Mouse (Mus musculus) ovary, adult 2 months (tissue): ENCODE results near the gene Fam120a. TPM values are rescaled to one million over a fixed set of nuclear protein-coding genes. Genes with fewer than 3 reads are reported as not detected.

Source experiments
- polyA plus RNA-seq: library from polyadenylated mRNA; depleted of rRNA; stranded (reverse); fragments of >200 nt; gene quantifications from 2 replicates; pipeline ENCODE4 v1.2.3, GENCODE M21; 2012; rRNA removed

The Fam120a gene
- polyA plus RNA-seq, result 112 and 120 TPM in 2 replicates

GRCm38 (mm10) chr13:48967956-48968749 lies at the start of gene Fam120a:
Gene Fam120a, minus strand, starts transcription at chr13:48968017.

GRCm38 (mm10) chr13:48870771-48871731 lies 96.8 kb downstream of the Fam120a start, which contains the start of gene Phf2:
Gene Phf2, minus strand, starts transcription at chr13:48871119.

Other genes starting within 250 kb of the Fam120a start
- 19.5 and 21.3 TPM in 2 replicates for gene Phf2, start 96.9 kb downstream of the Fam120a start, polyA plus RNA-seq
- 13.9 and 15.1 TPM in 2 replicates for gene Wnk2, start 180.0 kb upstream of the Fam120a start, polyA plus RNA-seq
- 199 and 210 TPM in 2 replicates for gene Ninj1, start 219.5 kb upstream of the Fam120a start, polyA plus RNA-seq
- 163 and 237 TPM in 2 replicates for gene Card19, start 248.0 kb upstream of the Fam120a start, polyA plus RNA-seq